Mouse (Mus musculus): ENCODE measurements around the gene Agbl3.

The Agbl3 gene

GRCm38 (mm10) chr6:34875966-34876834 is 96.0 kb downstream of the Agbl3 start:
- DNase-seq: no peak

GRCm38 (mm10) chr6:34876835-34877156 is 96.6 kb downstream of the Agbl3 start:
- peak in 1 of 2 experiments; percentile 4 for DNase-seq

- DNase-seq: peak; percentile 90 to 96
These were observed 97.5 kb downstream of the Agbl3 start, which contains the start of gene Cyren for GRCm38 (mm10) chr6:34877509-34878321. Cyren (minus strand) TSS chr6:34878060.

- no peak for DNase-seq
These were observed 99.0 kb downstream of the Agbl3 start for GRCm38 (mm10) chr6:34879101-34879740.

- DNase-seq: peak in 1 of 2 experiments; percentile 55
These were observed 99.8 kb downstream of the Agbl3 start for GRCm38 (mm10) chr6:34879911-34880475.

- no peak for DNase-seq
These were observed 104.5 kb downstream of the Agbl3 start for GRCm38 (mm10) chr6:34884724-34885123.

GRCm38 (mm10) chr6:34887131-34887850 is 107.1 kb downstream of the Agbl3 start:
- no peak for DNase-seq

- no peak for DNase-seq
These were observed 109.0 kb downstream of the Agbl3 start for GRCm38 (mm10) chr6:34889185-34889584.

GRCm38 (mm10) chr6:34895569-34895968 is 115.3 kb downstream of the Agbl3 start:
- no peak for DNase-seq

- no peak for DNase-seq
These were observed 116.0 kb downstream of the Agbl3 start for GRCm38 (mm10) chr6:34896168-34896780.

- DNase-seq: no peak
These were observed 118.9 kb downstream of the Agbl3 start for GRCm38 (mm10) chr6:34899127-34899526.

GRCm38 (mm10) chr6:34900990-34901389 is 120.8 kb downstream of the Agbl3 start:
- no peak for DNase-seq

GRCm38 (mm10) chr6:34901911-34902444 is 121.7 kb downstream of the Agbl3 start:
- peak in 1 of 2 experiments; percentile 37 for DNase-seq

GRCm38 (mm10) chr6:34902578-34902977 is 122.3 kb downstream of the Agbl3 start:
- no peak for DNase-seq

- no peak for DNase-seq
These were observed 123.2 kb downstream of the Agbl3 start for GRCm38 (mm10) chr6:34903441-34903840.

GRCm38 (mm10) chr6:34903851-34904250 is 123.6 kb downstream of the Agbl3 start:
- DNase-seq: no peak

GRCm38 (mm10) chr6:34904361-34904760 is 124.1 kb downstream of the Agbl3 start:
- no peak for DNase-seq

- DNase-seq: no peak
These were observed 125.9 kb downstream of the Agbl3 start for GRCm38 (mm10) chr6:34906125-34906524.

- DNase-seq: no peak
These were observed 126.4 kb downstream of the Agbl3 start for GRCm38 (mm10) chr6:34906661-34907060.

- DNase-seq: no peak
These were observed 126.9 kb downstream of the Agbl3 start for GRCm38 (mm10) chr6:34907121-34907614.

- no peak for DNase-seq
These were observed 127.5 kb downstream of the Agbl3 start for GRCm38 (mm10) chr6:34907696-34908260.
